9 mouse cellular contexts compared by ENCODE assay signal in genomic region chr8:94994006-94994405, GRCm38 (mm10). TPM values are rescaled to one million over a fixed set of nuclear protein-coding genes. Genes with fewer than 3 reads are reported as not detected.
DNase-seq lines count a peak whose midpoint lies in the region; ATAC-seq and TF ChIP-seq lines count a peak whose summit lies in the region.
"Had no signal": no experiment of that assay in that cellular context is flagged by ENCODE, and none has a peak within 500 bp of the region (broad histone marks: within the 10 kb centered on the region; RNA-seq: fewer than 3 reads in every experiment).

No protein-coding gene starts in this region.

- TF ChIP-seq CTCF in thymus, adult 2 months (IDR thresholded peaks at IDR 0.05; ENCODE audit: borderline replicate concordance, control insufficient read depth, extremely low read depth, insufficient read depth, low read length, poor library complexity): no peak

- peak; percentile 95 for ATAC-seq in forebrain, embryonic 12.5 days (ENCODE audit: low FRiP score)
- peak; percentile 90 for ATAC-seq in hindbrain, embryonic 12.5 days (ENCODE audit: low FRiP score)
- peak; percentile 89 for ATAC-seq in midbrain, embryonic 15.5 days (replicated peaks)
- no peak for ATAC-seq in erythroblast, adult 5-6 weeks (replicated peaks; ENCODE audit: low FRiP score, poor library complexity, severe bottlenecking)

- H3K4me1 ChIP-seq in forebrain, embryonic 12.5 days: peaks cover 62% of the 10 kb centered on the region
- H3K4me1 ChIP-seq in hindbrain, embryonic 12.5 days: peaks cover 64% of the 10 kb centered on the region
- peaks cover 71% of the 10 kb centered on the region for H3K4me1 ChIP-seq in midbrain, embryonic 15.5 days
- peaks cover 60% of the 10 kb centered on the region for H3K4me1 ChIP-seq in thymus, adult 2 months (replicated peaks; ENCODE audit: control insufficient read depth, insufficient read depth, low read length)

- 0 out of 2 replicates have a peak, but pooled peaks cover 4% of the 10 kb centered on the region for H3K36me3 ChIP-seq in forebrain, embryonic 12.5 days (replicated peaks)
- no peaks in the 10 kb centered on the region for H3K36me3 ChIP-seq in hindbrain, embryonic 12.5 days
- no peaks in the 10 kb centered on the region for H3K36me3 ChIP-seq in midbrain, embryonic 15.5 days (replicated peaks)
- H3K36me3 ChIP-seq in thymus, adult 2 months (ENCODE audit: control insufficient read depth, insufficient read depth, low read length): no peaks in the 10 kb centered on the region

- H3K9me3 ChIP-seq in forebrain, embryonic 12.5 days: no peaks in the 10 kb centered on the region
- H3K9me3 ChIP-seq in hindbrain, embryonic 12.5 days (replicated peaks): no peaks in the 10 kb centered on the region
- no peaks in the 10 kb centered on the region for H3K9me3 ChIP-seq in midbrain, embryonic 15.5 days

- H3K27ac ChIP-seq in forebrain, embryonic 12.5 days: peak overlapping the region; percentile 98
- H3K27ac ChIP-seq in hindbrain, embryonic 12.5 days: peak overlapping the region; percentile 96
- peak overlapping the region; percentile 95 for H3K27ac ChIP-seq in midbrain, embryonic 15.5 days
- 0 out of 2 replicates have a peak overlapping the region, but pooled peaks have one; percentile 7 for H3K27ac ChIP-seq in thymus, adult 2 months (ENCODE audit: control insufficient read depth, insufficient read depth, low read length)
- H3K27ac ChIP-seq: macrophage had no signal

- no peaks in the 10 kb centered on the region for H3K27me3 ChIP-seq in forebrain, embryonic 12.5 days
- no peaks in the 10 kb centered on the region for H3K27me3 ChIP-seq in hindbrain, embryonic 12.5 days
- no peaks in the 10 kb centered on the region for H3K27me3 ChIP-seq in midbrain, embryonic 15.5 days (replicated peaks)
- H3K27me3 ChIP-seq in thymus, adult 2 months (ENCODE audit: control insufficient read depth, insufficient read depth, low read length): no peaks in the 10 kb centered on the region

- H3K4me3 ChIP-seq in forebrain, embryonic 12.5 days (replicated peaks): peak overlapping the region; percentile 61
- H3K4me3 ChIP-seq in hindbrain, embryonic 12.5 days: peak overlapping the region; percentile 62
- H3K4me3 ChIP-seq in midbrain, embryonic 15.5 days: peak overlapping the region; percentile 45
- no peak overlapping the region for H3K4me3 ChIP-seq in thymus, adult 2 months (ENCODE audit: control insufficient read depth, insufficient read depth, low read length)

- DNase-seq in spleen, postnatal 10 days (ENCODE audit: low spot score in 2 of 2): peak; percentile 8 to 55
- DNase-seq in spleen, adult 18-20 months: no peak
- DNase-seq in left cerebral cortex, adult 18-20 months (ENCODE audit: low spot score in 2 of 2): peak; percentile 56 to 70
- peak; percentile 89 for DNase-seq in thymus, adult 2 months

- H3K4me2 ChIP-seq in forebrain, embryonic 12.5 days: peak overlapping the region; percentile 92
- peak overlapping the region; percentile 77 for H3K4me2 ChIP-seq in hindbrain, embryonic 12.5 days (replicated peaks)
- H3K4me2 ChIP-seq in midbrain, embryonic 15.5 days: peak overlapping the region; percentile 62

- H3K9ac ChIP-seq in forebrain, embryonic 12.5 days: peak overlapping the region; percentile 96
- H3K9ac ChIP-seq in hindbrain, embryonic 12.5 days: peak overlapping the region; percentile 93
- peak overlapping the region; percentile 64 for H3K9ac ChIP-seq in midbrain, embryonic 15.5 days

- WGBS in forebrain, embryonic 12.5 days: under 1% methylated on average over 14 of the region's 14 CpGs
- WGBS in hindbrain, embryonic 12.5 days: 3% methylated on average over 14 of the region's 14 CpGs
- 2% methylated on average over 14 of the region's 14 CpGs for WGBS in midbrain, embryonic 15.5 days
- 1% methylated on average over 13 of the region's 14 CpGs for WGBS in thymus, adult 2 months

- TF ChIP-seq POLR2A in thymus, adult 2 months (IDR thresholded peaks at IDR 0.05; ENCODE audit: control insufficient read depth, extremely low read depth, insufficient read depth, low read length, poor library complexity): 0 out of 2 replicates have a peak, but pooled peaks have one; percentile 28

RNA-seq across cellular contexts. Expression of gene Adgrg1, which starts 19.5 kb away (rescaled TPM):
- polyA plus RNA-seq in forebrain, embryonic 12.5 days (2016; fragmentation: Nextera tagmentation; extraction: Ambion mirVana): 180 and 222 TPM in 2 replicates
- 187 and 194 TPM in 2 replicates for polyA plus RNA-seq in hindbrain, embryonic 12.5 days (2016; fragmentation: Nextera tagmentation; extraction: Ambion mirVana)
- total RNA-seq in left cerebral cortex, adult 18-20 months (2021): 10 to 100 TPM; 81.2 to 81.3 TPM
- polyA plus RNA-seq in midbrain, embryonic 15.5 days (2015; fragmentation: Nextera tagmentation; extraction: Ambion mirVana): 147 and 156 TPM in 2 replicates
- 146 and 166 TPM in 2 replicates for polyA plus RNA-seq in thymus, adult 2 months (2012; rRNA removed)
- 28.2 and 32.1 TPM in 2 replicates for total RNA-seq in erythroblast, adult 5-6 weeks (2015; ENCODE audit: low replicate concordance)
- 7.1 and 7.5 TPM in 2 replicates for total RNA-seq in erythroblast, adult 5-6 weeks (2017; ENCODE audit: low replicate concordance)

RNA-seq across cellular contexts. Expression of gene Adgrg3, which starts 23.5 kb away (rescaled TPM):
- 1.7 and 2.4 TPM in 2 replicates for polyA plus RNA-seq in forebrain, embryonic 12.5 days (2016; fragmentation: Nextera tagmentation; extraction: Ambion mirVana)
- 1.9 TPM in 2 replicates for polyA plus RNA-seq in hindbrain, embryonic 12.5 days (2016; fragmentation: Nextera tagmentation; extraction: Ambion mirVana)
- under 1 TPM; 0.30 to 0.87 TPM for total RNA-seq in left cerebral cortex, adult 18-20 months (2021)
- 0.88 and 1.3 TPM in 2 replicates for polyA plus RNA-seq in midbrain, embryonic 15.5 days (2015; fragmentation: Nextera tagmentation; extraction: Ambion mirVana)
- 27.0 and 32.0 TPM in 2 replicates for polyA plus RNA-seq in thymus, adult 2 months (2012; rRNA removed)
- 24.2 and 30.9 TPM in 2 replicates for total RNA-seq in erythroblast, adult 5-6 weeks (2015; ENCODE audit: low replicate concordance)
- 20.9 and 34.9 TPM in 2 replicates for total RNA-seq in erythroblast, adult 5-6 weeks (2017; ENCODE audit: low replicate concordance)

Comparison
In these comparisons a context has a peak if more than half of its experiments do, and no peak if none do; other contexts are left out.
1. DNase-seq: peak in spleen, postnatal 10 days (2 of 2), left cerebral cortex, adult 18-20 months (2 of 2) and thymus, adult 2 months (single experiment); none in spleen, adult 18-20 months (0 of 2).
2. H3K27ac ChIP-seq: peak in every context shown above with its lines; median percentile 98 in forebrain, embryonic 12.5 days; 96 in hindbrain, embryonic 12.5 days; 95 in midbrain, embryonic 15.5 days; 7 in thymus, adult 2 months.
3. Peak in every context shown above with its lines, with median percentiles within 50 percentile points of each other: H3K4me2 ChIP-seq and H3K9ac ChIP-seq.